Mouse (Mus musculus): ENCODE measurements around the gene Ptgs1. TPM values are rescaled to one million over a fixed set of nuclear protein-coding genes. Genes with fewer than 3 reads are reported as not detected.
A peak's percentile ranks its signal among the peaks of the same experiment; 100 is the strongest.

Gene Ptgs1
- polyA plus RNA-seq, 1 experiment: 15.0 TPM

GRCm38 (mm10) chr2:36201756-36202610, 28.2 kb upstream of the Ptgs1 start:
- H3K27ac ChIP-seq (ENCODE audit: control insufficient read depth, insufficient read depth, low read length): no peak overlapping the region
- no peak for DNase-seq
- peaks cover 8% of the 10 kb centered on the region; the same call in 1 of the 2 replicates for H3K27me3 ChIP-seq (ENCODE audit: control insufficient read depth, insufficient read depth, low read length)
- H3K4me1 ChIP-seq (replicated peaks; ENCODE audit: control insufficient read depth, insufficient read depth, low read length): peaks cover 4% of the 10 kb centered on the region; the same call in 1 of the 2 replicates
- H3K36me3 ChIP-seq (ENCODE audit: control insufficient read depth, insufficient read depth, low read length): no peaks in the 10 kb centered on the region
- H3K4me3 ChIP-seq (ENCODE audit: control insufficient read depth, insufficient read depth, low read length): no peak overlapping the region
- TF ChIP-seq POLR2A (IDR thresholded peaks at IDR 0.05; ENCODE audit: control insufficient read depth, extremely low read depth, insufficient read depth, low read length, poor library complexity): no peak
- TF ChIP-seq CTCF (IDR thresholded peaks at IDR 0.05; ENCODE audit: borderline replicate concordance, control insufficient read depth, extremely low read depth, insufficient read depth, low read length, poor library complexity): no peak
- WGBS: 35% methylated on average over 18 of the region's 18 CpGs

GRCm38 (mm10) chr2:36202611-36202880, 27.7 kb upstream of the Ptgs1 start:
- Histone ChIP-seq H3K36me3 (ENCODE audit: control insufficient read depth, insufficient read depth, low read length) (no peaks in the 10 kb centered on the region), H3K27ac (ENCODE audit: control insufficient read depth, insufficient read depth, low read length) (no peak overlapping the region), H3K4me3 (ENCODE audit: control insufficient read depth, insufficient read depth, low read length) (no peak overlapping the region), H3K27me3 (ENCODE audit: control insufficient read depth, insufficient read depth, low read length) (peaks cover 8% of the 10 kb centered on the region; the same call in 1 of the 2 replicates), H3K4me1 (replicated peaks; ENCODE audit: control insufficient read depth, insufficient read depth, low read length) (peaks cover 4% of the 10 kb centered on the region; the same call in 1 of the 2 replicates)
- no peak for TF ChIP-seq POLR2A (IDR thresholded peaks at IDR 0.05; ENCODE audit: control insufficient read depth, extremely low read depth, insufficient read depth, low read length, poor library complexity)
- TF ChIP-seq CTCF (IDR thresholded peaks at IDR 0.05; ENCODE audit: borderline replicate concordance, control insufficient read depth, extremely low read depth, insufficient read depth, low read length, poor library complexity): no peak
- DNase-seq: no peak
- WGBS: 19% methylated on average over 5 of the region's 5 CpGs

DNA sequence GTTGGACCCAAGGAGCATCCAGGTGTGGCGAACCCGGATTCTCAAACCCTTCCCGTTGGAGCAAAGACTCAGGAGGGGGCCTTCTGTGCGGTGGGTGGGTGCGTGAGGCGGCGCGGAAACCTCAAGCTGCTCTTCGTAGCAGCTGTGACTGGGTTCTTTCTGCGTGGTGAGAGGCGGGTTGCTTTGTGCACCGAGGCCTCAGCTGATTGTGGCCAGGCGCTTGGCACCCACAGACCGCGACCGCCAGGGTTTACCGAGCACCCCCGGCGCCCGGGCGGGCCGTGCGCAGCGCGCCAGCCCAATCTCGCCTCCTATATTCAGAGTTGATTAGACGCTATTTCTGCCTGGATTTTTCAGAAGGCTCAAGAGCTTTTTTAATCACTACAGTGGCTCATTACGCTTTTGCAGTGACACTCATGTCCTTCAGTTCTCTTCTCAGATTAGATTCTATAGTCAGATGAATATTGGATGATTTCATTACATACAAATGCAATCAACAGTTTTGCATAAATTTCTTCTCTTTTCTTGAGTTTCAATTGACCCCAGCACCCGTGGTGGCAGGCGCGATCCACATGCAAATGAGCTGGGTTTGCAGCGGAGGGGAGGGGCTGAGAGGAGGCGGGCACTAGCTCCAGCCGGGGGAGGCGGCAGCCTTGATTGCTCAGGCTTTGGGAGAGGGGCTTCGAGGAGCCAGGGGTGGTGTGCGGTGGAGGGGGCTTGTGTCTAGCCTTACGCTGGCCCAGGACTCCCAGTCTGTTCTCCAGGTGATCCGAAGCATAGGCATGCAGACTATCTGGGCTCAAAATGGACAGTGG, 27.0 kb upstream of the Ptgs1 start:
- H3K4me1 ChIP-seq (replicated peaks; ENCODE audit: control insufficient read depth, insufficient read depth, low read length): peaks cover 4% of the 10 kb centered on the region; the same call in 1 of the 2 replicates
- no peak overlapping the region for H3K27ac ChIP-seq (ENCODE audit: control insufficient read depth, insufficient read depth, low read length)
- no peaks in the 10 kb centered on the region for H3K36me3 ChIP-seq (ENCODE audit: control insufficient read depth, insufficient read depth, low read length)
- WGBS: 3% methylated on average over 39 of the region's 39 CpGs
- H3K4me3 ChIP-seq (ENCODE audit: control insufficient read depth, insufficient read depth, low read length): no peak overlapping the region
- H3K27me3 ChIP-seq (ENCODE audit: control insufficient read depth, insufficient read depth, low read length): peaks cover 8% of the 10 kb centered on the region; the same call in 1 of the 2 replicates
- no peak for TF ChIP-seq CTCF (IDR thresholded peaks at IDR 0.05; ENCODE audit: borderline replicate concordance, control insufficient read depth, extremely low read depth, insufficient read depth, low read length, poor library complexity)
- TF ChIP-seq POLR2A (IDR thresholded peaks at IDR 0.05; ENCODE audit: control insufficient read depth, extremely low read depth, insufficient read depth, low read length, poor library complexity): no peak
- peak; percentile 20 for DNase-seq

- H3K27ac ChIP-seq (ENCODE audit: control insufficient read depth, insufficient read depth, low read length): no peak overlapping the region
- H3K36me3 ChIP-seq (ENCODE audit: control insufficient read depth, insufficient read depth, low read length): no peaks in the 10 kb centered on the region
- H3K4me3 ChIP-seq (ENCODE audit: control insufficient read depth, insufficient read depth, low read length): no peak overlapping the region
- peaks cover 8% of the 10 kb centered on the region; the same call in 1 of the 2 replicates for H3K27me3 ChIP-seq (ENCODE audit: control insufficient read depth, insufficient read depth, low read length)
- H3K4me1 ChIP-seq (replicated peaks; ENCODE audit: control insufficient read depth, insufficient read depth, low read length): peaks cover 4% of the 10 kb centered on the region; the same call in 1 of the 2 replicates
- no peak for DNase-seq
- WGBS: 92% methylated on average over 4 of the region's 4 CpGs
- no peak for TF ChIP-seq CTCF (IDR thresholded peaks at IDR 0.05; ENCODE audit: borderline replicate concordance, control insufficient read depth, extremely low read depth, insufficient read depth, low read length, poor library complexity)
- no peak for TF ChIP-seq POLR2A (IDR thresholded peaks at IDR 0.05; ENCODE audit: control insufficient read depth, extremely low read depth, insufficient read depth, low read length, poor library complexity)
Observed at GRCm38 (mm10) chr2:36204595-36204994, 25.6 kb upstream of the Ptgs1 start.

DNA sequence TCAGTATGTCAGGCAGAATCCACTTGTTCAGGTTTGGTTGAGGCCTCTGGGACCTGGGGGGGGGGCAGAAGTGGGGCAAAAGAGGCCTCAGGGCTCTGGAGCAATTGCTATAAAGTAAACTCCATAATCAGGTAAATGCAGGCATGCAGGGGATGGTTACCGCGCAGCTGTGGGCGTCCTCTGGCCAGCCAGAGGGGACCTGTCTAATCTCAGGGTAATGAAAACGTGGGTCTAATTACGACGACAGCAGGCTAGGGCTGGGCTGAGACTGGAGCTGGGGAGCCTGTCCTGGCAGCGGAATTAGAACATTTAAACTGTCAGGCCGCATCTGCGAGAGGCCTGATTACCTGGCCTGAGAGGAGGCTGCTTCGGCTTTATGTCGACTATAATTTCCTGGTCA, 23.2 kb upstream of the Ptgs1 start:
- Histone ChIP-seq H3K27me3 (ENCODE audit: control insufficient read depth, insufficient read depth, low read length) (peaks cover 8% of the 10 kb centered on the region; the same call in 1 of the 2 replicates), H3K36me3 (ENCODE audit: control insufficient read depth, insufficient read depth, low read length) (no peaks in the 10 kb centered on the region), H3K4me3 (ENCODE audit: control insufficient read depth, insufficient read depth, low read length) (no peak overlapping the region), H3K27ac (ENCODE audit: control insufficient read depth, insufficient read depth, low read length) (no peak overlapping the region), H3K4me1 (replicated peaks; ENCODE audit: control insufficient read depth, insufficient read depth, low read length) (peaks cover 4% of the 10 kb centered on the region; the same call in 1 of the 2 replicates)
- TF ChIP-seq POLR2A (IDR thresholded peaks at IDR 0.05; ENCODE audit: control insufficient read depth, extremely low read depth, insufficient read depth, low read length, poor library complexity) (no peak), CTCF (IDR thresholded peaks at IDR 0.05; ENCODE audit: borderline replicate concordance, control insufficient read depth, extremely low read depth, insufficient read depth, low read length, poor library complexity) (no peak)
- 92% methylated on average over 11 of the region's 11 CpGs for WGBS
- DNase-seq: no peak

- no peaks in the 10 kb centered on the region for H3K36me3 ChIP-seq (ENCODE audit: control insufficient read depth, insufficient read depth, low read length)
- no peak overlapping the region for H3K27ac ChIP-seq (ENCODE audit: control insufficient read depth, insufficient read depth, low read length)
- 8% methylated on average over 34 of the region's 34 CpGs for WGBS
- TF ChIP-seq CTCF (IDR thresholded peaks at IDR 0.05; ENCODE audit: borderline replicate concordance, control insufficient read depth, extremely low read depth, insufficient read depth, low read length, poor library complexity) (no peak), POLR2A (IDR thresholded peaks at IDR 0.05; ENCODE audit: control insufficient read depth, extremely low read depth, insufficient read depth, low read length, poor library complexity) (no peak)
- DNase-seq: no peak
- no peak overlapping the region for H3K4me3 ChIP-seq (ENCODE audit: control insufficient read depth, insufficient read depth, low read length)
- no peaks in the 10 kb centered on the region for H3K4me1 ChIP-seq (replicated peaks; ENCODE audit: control insufficient read depth, insufficient read depth, low read length)
- no peaks in the 10 kb centered on the region; the same call in 1 of the 2 replicates for H3K27me3 ChIP-seq (ENCODE audit: control insufficient read depth, insufficient read depth, low read length)
Observed at GRCm38 (mm10) chr2:36210796-36211195, 19.4 kb upstream of the Ptgs1 start.

Data from thymus, adult 2 months (tissue).